ENCODE assay signal across 16 mouse cellular contexts in genomic region chr4:141686525-141686924, GRCm38 (mm10). TPM values are rescaled to one million over a fixed set of nuclear protein-coding genes. Genes with fewer than 3 reads are reported as not detected.
"Had no signal": no experiment of that assay in that cellular context is flagged by ENCODE, and none has a peak within 500 bp of the region (broad histone marks: within the 10 kb centered on the region; RNA-seq: fewer than 3 reads in every experiment).

No protein-coding gene starts in this region.

- H3K4me3 ChIP-seq: limb, embryonic 12.5 days; liver, embryonic 13.5 days; midbrain, embryonic 13.5 days; stomach, embryonic 15.5 days had no signal

- H3K27ac ChIP-seq: limb, embryonic 12.5 days; liver, embryonic 13.5 days; midbrain, embryonic 13.5 days; stomach, embryonic 15.5 days had no signal

- H3K9me3 ChIP-seq: limb, embryonic 12.5 days; liver, embryonic 13.5 days; midbrain, embryonic 13.5 days; stomach, embryonic 15.5 days had no signal

- ATAC-seq: inflammation-experienced regulatory T-cells, adult 6 months; intestine, postnatal 0 days; liver, postnatal 0 days; midbrain, embryonic 13.5 days had no signal

- H3K4me2 ChIP-seq: limb, embryonic 12.5 days; liver, embryonic 13.5 days; midbrain, embryonic 13.5 days; stomach, embryonic 15.5 days had no signal

- DNase-seq: kidney, postnatal 14 days; liver; liver, embryonic 13.5 days; liver, postnatal 0 days; right cerebral cortex, postnatal 14 days; thymus, adult 2 months; thymus, postnatal 25 days had no signal

- H3K27me3 ChIP-seq: limb, embryonic 12.5 days; liver, embryonic 13.5 days; midbrain, embryonic 13.5 days; stomach, embryonic 15.5 days had no signal

- H3K9ac ChIP-seq: limb, embryonic 12.5 days; liver, embryonic 13.5 days; liver, postnatal 0 days; midbrain, embryonic 13.5 days; stomach, embryonic 15.5 days had no signal

RNA-seq across cellular contexts. Expression of gene Rsc1a1, which starts 1.1 kb away (rescaled TPM):
- polyA plus RNA-seq: inflammation-experienced regulatory T-cells, adult 6 months; intestine, postnatal 0 days; limb, embryonic 12.5 days; liver, postnatal 0 days; midbrain, embryonic 13.5 days; midbrain, postnatal 0 days; stomach, embryonic 15.5 days had no signal

RNA-seq across cellular contexts. Expression of gene Agmat, which starts 59.9 kb away (rescaled TPM):
- total RNA-seq: megakaryocyte progenitor cell, adult 5-6 weeks; midbrain, postnatal 0 days had no signal
- polyA plus RNA-seq: inflammation-experienced regulatory T-cells, adult 6 months; limb, embryonic 12.5 days; midbrain, embryonic 13.5 days; midbrain, postnatal 0 days; neural tube, embryonic 14.5 days; urinary bladder, adult 2 months had no signal
